Mouse (Mus musculus): ENCODE data around the gene Ppm1k. TPM values are rescaled to one million over a fixed set of nuclear protein-coding genes. Genes with fewer than 3 reads are reported as not detected.
A peak's percentile ranks its signal among the peaks of the same experiment; 100 is the strongest.
"Not testable (repeated sequence)": the region's sequence is repeated elsewhere in the genome, so short reads cannot be mapped to it uniquely, and the experiment has no call there.

Ppm1k gene
- total RNA-seq (2021), result 10 to 100 TPM; 19.5 to 22.2 TPM

- DNase-seq, result peak; percentile 98
- intact Hi-C loops (cut with DNase I), result loop anchor here (10.0 kb wide), 1 partner anchor 159 kb away; the partner anchor contains the start of gene Pyurf
Observed at GRCm38 (mm10) chr6:57535386-57535936, at the start of gene Ppm1k. TSS of gene Ppm1k (minus strand) at chr6:57535468.

- DNase-seq, result no peak
- intact Hi-C loops (cut with DNase I), result no loop called here
Observed at GRCm38 (mm10) chr6:57582356-57582755, 47.1 kb upstream of the Ppm1k start.

GRCm38 (mm10) chr6:57581595-57581994, 46.3 kb upstream of the Ppm1k start:
- no peak for DNase-seq
- intact Hi-C loops (cut with DNase I), result no loop called here

GRCm38 (mm10) chr6:57580881-57581548, 45.7 kb upstream of the Ppm1k start, which contains the start of gene Herc6:
TSS of gene Herc6 (plus strand) at chr6:57581000.
- intact Hi-C loops (cut with DNase I), result no loop called here
- DNase-seq, result peak; percentile 11

GRCm38 (mm10) chr6:57571587-57571986, 36.3 kb upstream of the Ppm1k start:
- DNase-seq, result no peak
- intact Hi-C loops (cut with DNase I), result no loop called here

- peak; percentile 9 for DNase-seq
- intact Hi-C loops (cut with DNase I), result no loop called here
Observed at GRCm38 (mm10) chr6:57570170-57570974, 35.1 kb upstream of the Ppm1k start.

GRCm38 (mm10) chr6:57567630-57568029, 32.4 kb upstream of the Ppm1k start:
- DNase-seq, result no peak
- intact Hi-C loops (cut with DNase I), result loop anchor here (2.0 kb wide), 1 partner anchor 759 kb away; no protein-coding TSS in a partner anchor

- intact Hi-C loops (cut with DNase I), result no loop called here
- DNase-seq, result peak; percentile 20
Observed at GRCm38 (mm10) chr6:57565452-57565851, 30.2 kb upstream of the Ppm1k start.

GRCm38 (mm10) chr6:57563454-57563853, 28.2 kb upstream of the Ppm1k start:
- DNase-seq, result no peak
- intact Hi-C loops (cut with DNase I), result no loop called here

- DNase-seq, result no peak
- intact Hi-C loops (cut with DNase I), result no loop called here
Observed at GRCm38 (mm10) chr6:57557796-57558317, 22.6 kb upstream of the Ppm1k start.

GRCm38 (mm10) chr6:57551211-57551796, 16.0 kb upstream of the Ppm1k start:
- no peak for DNase-seq
- intact Hi-C loops (cut with DNase I), result no loop called here

- intact Hi-C loops (cut with DNase I), result no loop called here
- no peak for DNase-seq
Observed at GRCm38 (mm10) chr6:57544866-57545265, 9.6 kb upstream of the Ppm1k start.

GRCm38 (mm10) chr6:57543591-57543990, 8.3 kb upstream of the Ppm1k start:
- intact Hi-C loops (cut with DNase I); DNase-seq: not testable (repeated sequence)

- intact Hi-C loops (cut with DNase I), result no loop called here
- no peak for DNase-seq
Observed at GRCm38 (mm10) chr6:57541737-57542335, 6.6 kb upstream of the Ppm1k start.

- no peak for DNase-seq
- intact Hi-C loops (cut with DNase I), result no loop called here
Observed at GRCm38 (mm10) chr6:57540950-57541498, 5.8 kb upstream of the Ppm1k start.

- intact Hi-C loops (cut with DNase I), result loop anchor here (10.0 kb wide), 1 partner anchor 157 kb away; the partner anchor contains the start of gene Pyurf
Observed at GRCm38 (mm10) chr6:57537887-57538286, 2.6 kb upstream of the Ppm1k start.

GRCm38 (mm10) chr6:57535971-57536669, 852 bp upstream of the Ppm1k start:
- DNase-seq, result peak; percentile 9
- intact Hi-C loops (cut with DNase I), result loop anchor here (10.0 kb wide), 1 partner anchor 159 kb away; the partner anchor contains the start of gene Pyurf

More at GRCm38 (mm10) chr6:57537887-57538286, 2.6 kb upstream of the Ppm1k start:
- no peak for DNase-seq

- intact Hi-C loops (cut with DNase I), result loop anchor here (10.0 kb wide), 1 partner anchor 160 kb away; the partner anchor contains the start of gene Pyurf
- peak; percentile 29 for DNase-seq
Observed at GRCm38 (mm10) chr6:57534611-57535286, 519 bp downstream of the Ppm1k start.

GRCm38 (mm10) chr6:57534231-57534610, 1.0 kb downstream of the Ppm1k start:
- intact Hi-C loops (cut with DNase I), result loop anchor here (10.0 kb wide), 1 partner anchor 161 kb away; the partner anchor contains the start of gene Pyurf
- DNase-seq, result peak; percentile 59
